Mouse (Mus musculus): ENCODE results near the gene Itpkb. TPM values are rescaled to one million over a fixed set of nuclear protein-coding genes. Genes with fewer than 3 reads are reported as not detected.
"Not testable (repeated sequence)": the region's sequence is repeated elsewhere in the genome, so short reads cannot be mapped to it uniquely, and the experiment has no call there.

Itpkb gene
- total RNA-seq, 2 experiments from 2014 or later: 13.4 to 19.0 TPM

GRCm38 (mm10) chr1:180388481-180388880, 58.2 kb downstream of the Itpkb start:
- DNase-seq (ENCODE audit: low spot score in 2 of 2): no peak
- intact Hi-C loops (cut with DNase I): loop anchor here (5.0 kb wide), 1 partner anchor 56 kb away; the partner anchor contains the start of gene Itpkb

DNA sequence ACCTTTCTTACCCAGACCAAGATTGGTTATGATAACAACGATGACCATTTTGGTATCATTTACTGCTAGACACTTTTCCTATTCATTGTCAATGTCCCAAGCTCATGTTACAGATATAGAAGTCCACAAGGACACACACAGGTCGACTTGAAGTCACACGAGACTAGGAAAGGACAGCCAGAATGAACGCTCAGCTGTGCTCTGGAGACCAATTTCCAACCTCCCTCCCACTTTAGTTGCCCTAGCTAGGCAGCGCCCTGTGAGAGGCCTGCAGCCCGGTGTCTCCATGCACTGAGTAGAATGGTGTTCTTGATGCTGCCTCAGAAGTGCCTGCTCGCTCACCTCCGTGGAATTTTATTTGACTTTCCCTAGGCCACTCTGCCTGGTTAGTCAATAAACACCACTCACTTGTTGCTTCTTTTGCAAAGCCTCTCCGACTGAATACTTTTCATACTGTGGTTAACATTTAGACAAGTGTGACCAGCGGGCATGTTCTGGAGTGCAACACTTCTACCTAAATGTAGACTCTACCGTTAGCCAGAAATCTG, 59.0 kb downstream of the Itpkb start:
- intact Hi-C loops (cut with DNase I): loop anchor here (5.0 kb wide), 1 partner anchor 57 kb away; the partner anchor contains the start of gene Itpkb
- not testable (repeated sequence) for DNase-seq (ENCODE audit: low spot score in 2 of 2)

DNA sequence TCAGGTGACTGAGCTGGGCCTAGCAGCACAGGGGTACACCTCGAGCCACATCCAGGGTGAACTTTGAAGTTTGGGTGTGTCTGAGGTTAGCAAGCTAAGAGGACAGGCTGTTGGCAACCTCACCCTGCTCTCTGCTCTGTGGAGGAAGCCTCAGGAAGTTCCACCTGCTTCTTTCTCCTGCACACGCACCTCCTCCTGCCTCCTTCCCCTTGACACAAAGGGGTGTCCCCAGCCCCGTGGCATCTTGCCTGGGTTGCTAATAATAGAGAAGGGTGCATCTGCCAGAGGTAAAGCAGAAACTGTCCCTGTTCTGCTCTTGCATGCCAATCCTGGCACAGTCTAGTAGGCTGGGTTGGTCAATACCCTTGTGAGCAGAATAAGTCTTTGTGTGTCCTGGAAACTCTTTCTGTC, 60.0 kb downstream of the Itpkb start:
- intact Hi-C loops (cut with DNase I): no loop called here
- DNase-seq (ENCODE audit: low spot score in 2 of 2): no peak

- no peak for DNase-seq (ENCODE audit: low spot score in 2 of 2)
- intact Hi-C loops (cut with DNase I): no loop called here
These were observed 60.7 kb downstream of the Itpkb start for GRCm38 (mm10) chr1:180390746-180391574.

DNA sequence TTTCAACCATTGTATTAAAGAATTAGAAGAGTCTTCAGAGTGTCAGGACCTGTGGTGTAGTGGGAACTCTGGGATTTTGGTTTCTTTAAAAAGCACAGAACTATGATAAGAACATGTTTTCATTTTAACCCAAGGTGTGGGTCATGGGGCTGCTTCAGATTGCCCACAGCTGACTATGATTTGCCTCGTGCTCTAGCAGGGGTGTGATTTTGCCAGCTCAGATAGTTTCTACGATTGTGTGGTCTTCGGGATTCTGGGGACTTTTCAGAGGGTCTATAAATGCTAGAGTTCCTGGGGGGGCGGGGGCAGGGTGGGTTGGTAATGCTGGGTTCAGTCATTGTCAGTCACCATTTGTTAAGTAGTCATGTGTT, 61.3 kb downstream of the Itpkb start:
- intact Hi-C loops (cut with DNase I): no loop called here
- DNase-seq (ENCODE audit: low spot score in 2 of 2): no peak

GRCm38 (mm10) chr1:180392137-180392798, 62.0 kb downstream of the Itpkb start:
- intact Hi-C loops (cut with DNase I): no loop called here
- DNase-seq (ENCODE audit: low spot score in 2 of 2): no peak

DNA sequence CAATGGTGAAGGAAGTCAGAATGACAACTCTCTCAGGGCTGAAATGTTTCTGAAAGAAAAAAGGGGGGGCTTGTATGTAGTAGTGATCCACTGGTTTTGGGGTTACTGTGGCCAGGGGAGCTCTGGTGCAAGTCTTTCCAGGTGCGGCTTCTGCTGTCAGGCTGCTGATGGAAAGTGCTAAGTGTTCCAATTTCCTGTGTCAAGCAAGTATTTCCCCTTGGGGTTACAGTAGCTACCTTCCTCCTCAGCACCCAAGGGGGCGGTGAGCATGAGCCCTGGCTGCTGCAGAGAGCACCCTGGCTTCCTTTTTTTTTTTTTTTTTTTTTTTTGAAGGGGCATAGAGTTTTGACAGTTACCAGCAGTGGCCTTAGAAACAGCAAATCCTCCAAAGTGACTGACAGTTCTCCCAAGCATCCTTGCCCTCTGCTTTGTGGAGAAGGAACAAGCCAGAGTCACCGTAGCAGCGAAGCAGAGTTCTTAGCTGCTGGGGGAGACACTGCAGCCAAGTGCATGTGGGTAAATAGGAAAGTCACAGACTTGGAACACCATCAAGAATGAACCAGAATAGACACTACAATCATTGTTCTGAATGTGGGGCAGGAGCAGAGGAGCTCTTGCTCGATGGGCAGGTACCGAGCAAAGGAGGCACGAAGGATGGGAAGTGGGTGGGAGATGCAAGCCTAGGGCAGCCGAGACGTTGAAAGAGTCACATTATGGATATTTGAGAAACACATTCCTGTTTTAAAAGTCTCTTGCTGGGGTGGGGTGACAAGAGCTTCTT, 62.9 kb downstream of the Itpkb start:
- intact Hi-C loops (cut with DNase I): no loop called here
- no peak for DNase-seq (ENCODE audit: low spot score in 2 of 2)

GRCm38 (mm10) chr1:180393873-180394272, 63.6 kb downstream of the Itpkb start:
- intact Hi-C loops (cut with DNase I): no loop called here
- no peak for DNase-seq (ENCODE audit: low spot score in 2 of 2)

DNA sequence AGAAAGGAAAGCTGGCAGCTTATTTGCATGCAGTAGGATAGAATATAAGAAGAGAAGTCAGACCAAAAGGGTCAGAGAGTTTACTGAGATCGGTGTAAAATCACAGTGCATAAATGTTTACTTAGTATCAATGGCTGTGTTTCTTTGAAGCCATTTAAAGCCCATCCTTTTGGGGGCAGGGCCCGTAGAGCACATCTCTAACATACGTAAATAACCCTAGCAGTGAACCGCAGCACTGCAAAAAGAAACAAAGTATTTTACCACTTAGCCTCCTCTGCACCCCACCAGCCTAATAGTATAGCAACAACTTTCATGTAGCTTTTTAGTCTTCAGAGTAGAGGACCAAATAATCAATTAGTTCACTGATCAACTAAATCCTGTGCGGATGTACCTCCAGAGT, 67.4 kb downstream of the Itpkb start:
- DNase-seq (ENCODE audit: low spot score in 2 of 2): no peak
- intact Hi-C loops (cut with DNase I): no loop called here

- DNase-seq (ENCODE audit: low spot score in 2 of 2): no peak
These were observed 68.2 kb downstream of the Itpkb start for GRCm38 (mm10) chr1:180398446-180398845.

DNA sequence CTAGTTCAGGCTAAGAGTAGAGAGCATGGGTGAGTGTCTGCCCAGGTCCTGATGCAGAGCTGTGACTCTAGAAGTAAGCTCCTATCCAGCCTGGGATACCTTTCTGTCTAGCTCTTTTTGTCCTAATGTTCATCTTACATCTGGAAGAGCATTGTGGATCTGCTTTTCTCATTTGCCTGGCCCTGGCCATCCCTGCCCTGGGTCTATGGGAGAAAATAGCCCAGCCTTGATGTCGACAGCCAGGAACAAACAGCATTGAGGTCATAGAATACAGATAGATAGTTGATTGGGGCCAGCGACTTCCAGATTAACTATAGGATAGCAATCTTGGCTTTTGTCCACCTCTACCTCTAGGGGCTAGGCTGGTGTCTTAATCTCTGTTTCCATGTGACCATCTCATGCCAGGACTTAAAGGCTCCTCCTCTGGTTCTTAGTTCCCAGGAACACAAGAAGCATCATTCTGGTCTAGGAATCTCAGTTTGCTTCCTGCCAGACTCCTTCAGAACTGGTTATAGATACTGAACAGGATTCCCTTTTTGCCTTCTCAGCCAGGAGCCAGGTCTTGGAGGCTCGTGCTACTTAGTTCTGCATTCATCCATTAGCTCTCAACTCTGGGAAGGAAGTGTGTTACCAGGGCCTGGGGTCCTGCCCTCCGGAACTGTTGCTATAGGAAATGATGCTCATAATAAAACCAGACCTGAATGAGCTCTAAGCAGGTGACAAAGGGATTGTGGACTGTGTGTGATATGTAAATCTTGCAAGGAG, 70.6 kb downstream of the Itpkb start:
- intact Hi-C loops (cut with DNase I): no loop called here
- DNase-seq (ENCODE audit: low spot score in 2 of 2): no peak

More at GRCm38 (mm10) chr1:180398446-180398845, 68.2 kb downstream of the Itpkb start:
- intact Hi-C loops (cut with DNase I): no loop called here

- no peak for DNase-seq (ENCODE audit: low spot score in 2 of 2)
- intact Hi-C loops (cut with DNase I): no loop called here
These were observed 71.4 kb downstream of the Itpkb start for GRCm38 (mm10) chr1:180401725-180402124.

- intact Hi-C loops (cut with DNase I): no loop called here
- no peak for DNase-seq (ENCODE audit: low spot score in 2 of 2)
These were observed 72.3 kb downstream of the Itpkb start for GRCm38 (mm10) chr1:180402481-180403081.

DNA sequence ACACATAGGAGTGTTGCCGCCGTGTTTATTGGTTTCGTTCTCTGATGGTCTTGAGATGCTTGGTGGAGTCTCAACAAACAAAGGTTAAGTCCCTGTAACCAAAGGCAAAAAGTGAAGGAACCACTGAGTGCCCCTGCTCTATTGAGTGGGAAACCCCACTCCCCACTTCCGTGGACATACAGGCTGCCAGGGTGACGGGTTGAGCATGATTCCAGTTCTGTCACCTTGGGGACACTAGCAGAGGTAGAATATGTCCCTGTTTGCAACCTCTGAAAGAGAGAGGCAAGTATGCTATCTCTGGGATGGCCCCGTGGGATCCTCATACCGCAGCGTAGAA, 73.0 kb downstream of the Itpkb start:
- intact Hi-C loops (cut with DNase I): no loop called here
- DNase-seq (ENCODE audit: low spot score in 2 of 2): no peak

DNA sequence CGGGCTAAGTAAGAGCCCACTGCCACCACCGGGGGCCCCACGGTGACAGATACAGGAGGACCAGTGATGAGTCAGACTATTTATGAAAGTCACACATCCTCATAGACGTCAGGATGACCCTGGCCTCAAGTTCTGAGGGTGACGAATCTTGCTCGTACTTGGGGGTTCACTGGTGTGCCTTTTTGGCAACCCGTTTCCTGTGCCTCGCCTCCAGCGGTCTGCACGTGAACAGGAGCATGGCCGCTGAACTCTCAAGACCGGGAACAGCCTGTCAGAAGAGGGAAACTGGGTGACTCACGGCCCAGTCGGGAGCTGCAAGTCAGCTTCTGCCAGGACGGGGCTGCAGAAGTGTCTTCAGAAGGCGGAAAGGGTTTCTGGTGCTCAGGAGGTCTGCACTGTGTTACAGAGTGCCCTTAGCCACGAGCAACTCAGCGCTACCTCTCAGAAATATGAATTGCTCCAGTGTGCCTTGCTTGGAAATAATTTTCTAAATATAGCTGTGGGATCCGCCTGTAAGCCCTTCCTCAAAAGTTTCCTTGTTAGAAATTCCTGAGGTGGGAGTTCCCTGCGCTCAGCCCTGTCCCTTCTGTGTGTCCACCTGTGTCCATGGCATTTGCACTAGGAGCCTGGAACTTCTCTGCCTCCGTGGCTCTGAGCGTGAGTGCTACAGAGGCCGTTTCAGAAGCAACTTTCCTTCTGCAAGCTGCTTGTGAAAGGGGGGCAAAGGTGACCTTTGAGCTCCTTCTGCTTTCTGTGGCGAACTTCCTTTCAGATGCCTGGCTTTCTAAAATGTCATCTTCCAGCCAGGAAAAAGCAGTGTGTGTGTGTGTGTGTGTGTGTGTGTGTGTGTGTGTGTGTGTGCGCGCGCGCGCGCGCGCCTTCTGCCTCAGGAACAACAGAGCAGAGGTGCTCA, 73.7 kb downstream of the Itpkb start:
- no peak for DNase-seq (ENCODE audit: low spot score in 2 of 2)

GRCm38 (mm10) chr1:180404706-180405105, 74.4 kb downstream of the Itpkb start:
- DNase-seq (ENCODE audit: low spot score in 2 of 2): no peak
- intact Hi-C loops (cut with DNase I): loop anchor here (5.0 kb wide), 1 partner anchor 72 kb away; the partner anchor contains the start of gene Itpkb

More for the DNA sequence above, 73.7 kb downstream of the Itpkb start:
- intact Hi-C loops (cut with DNase I): no loop called here

- intact Hi-C loops (cut with DNase I): loop anchor here (5.0 kb wide), 1 partner anchor 73 kb away; the partner anchor contains the start of gene Itpkb
- DNase-seq (ENCODE audit: low spot score in 2 of 2): no peak
These were observed 75.5 kb downstream of the Itpkb start for GRCm38 (mm10) chr1:180405576-180406335.

Measured in left cerebral cortex, postnatal 36 days (tissue).